Mouse (Mus musculus) CH12.LX (cell line): ENCODE data around the gene Fabp3. TPM values are rescaled to one million over a fixed set of nuclear protein-coding genes. Genes with fewer than 3 reads are reported as not detected.

Experiments used
- DNase-seq: peaks from one replicate; pipeline ENCODE4 v3.0.0-alpha.2; 2013; ENCODE audit errors: extremely low read depth
- H3K27ac ChIP-seq: 2 replicates; pipeline ENCODE4 v1.5.1; 2012; ENCODE audit warnings: low read depth, mild to moderate bottlenecking, control low read depth, moderate library complexity; ENCODE audit not compliant: insufficient read depth
- H3K27me3 ChIP-seq: replicated peaks from 2 replicates; pipeline ENCODE3; 2012; ENCODE audit warnings: inconsistent platforms
- H3K36me3 ChIP-seq, 2 experiments: replicated peaks in 1 of 2; 2 replicates each; pipeline versions ENCODE3 to v1.6.1; 2012; ENCODE audit warnings: inconsistent platforms in 1 of 2, low read length in 1 of 2, mild to moderate bottlenecking in 1 of 2, mixed read lengths in 1 of 2, moderate library complexity in 1 of 2; ENCODE audit not compliant: control insufficient read depth in 1 of 2, insufficient read depth in 1 of 2
- H3K4me1 ChIP-seq, 2 experiments: 2 replicates each; pipeline ENCODE4 v1.6.1; 2012; ENCODE audit warnings: inconsistent platforms in 1 of 2, moderate library complexity in 1 of 2; ENCODE audit not compliant: insufficient read depth in 2 of 2, control insufficient read depth in 1 of 2
- H3K4me2 ChIP-seq: 2 replicates; pipeline ENCODE4 v1.6.1; 2012; ENCODE audit warnings: low read depth, mild to moderate bottlenecking, control low read depth; ENCODE audit not compliant: poor library complexity, insufficient read depth, severe bottlenecking
- H3K4me3 ChIP-seq, 3 experiments: fragments of 150-350 bp in 1 of 3; sonication (generic) in 1 of 3; replicated peaks in 1 of 3; 2 replicates each; pipeline versions ENCODE3 to v1.5.1; 2011 to 2012; ENCODE audit warnings: low read depth in 2 of 3, low read length in 2 of 3, mild to moderate bottlenecking in 2 of 3, moderate library complexity in 2 of 3, control low read depth in 1 of 3, improper control_type of control experiment in 1 of 3, inconsistent platforms in 1 of 3, mixed read lengths in 1 of 3; ENCODE audit not compliant: poor library complexity in 1 of 3
- H3K79me2 ChIP-seq: replicated peaks from 2 replicates; pipeline ENCODE4 v1.6.1; 2012; ENCODE audit warnings: mild to moderate bottlenecking, moderate library complexity; ENCODE audit not compliant: control insufficient read depth, poor library complexity, insufficient read depth, severe bottlenecking; ENCODE audit errors: extremely low read depth
- H3K9ac ChIP-seq: 2 replicates; pipeline ENCODE4 v1.6.1; 2012; ENCODE audit warnings: low read depth, mild to moderate bottlenecking, control low read depth, moderate library complexity; ENCODE audit not compliant: insufficient read depth
- H3K9me3 ChIP-seq: replicated peaks from 2 replicates; pipeline ENCODE3; 2012; ENCODE audit warnings: low read length, inconsistent platforms, mixed read lengths
- BHLHE40 ChIP-seq: IDR thresholded peaks from 2 replicates; pipeline ENCODE4 v1.6.1; 2011; ENCODE audit warnings: mild to moderate bottlenecking, low read depth, low read length, improper control_type of control experiment
- CHD2 ChIP-seq: IDR thresholded peaks from 2 replicates; pipeline ENCODE4 v1.6.1; 2011; ENCODE audit warnings: low read length, improper control_type of control experiment
- CTCF ChIP-seq, 2 experiments: IDR thresholded peaks in 1 of 2; conservative IDR thresholded peaks in 1 of 2; 2 replicates each; pipeline ENCODE4 v1.5.1; 2011 to 2012; ENCODE audit warnings: low read depth in 2 of 2, low read length in 2 of 2, improper control_type of control experiment in 1 of 2, inconsistent platforms in 1 of 2, mild to moderate bottlenecking in 1 of 2, moderate library complexity in 1 of 2
- GABPA ChIP-seq: IDR thresholded peaks from 2 replicates; pipeline ENCODE4 v1.6.1; 2012; ENCODE audit warnings: low read depth, low read length, improper control_type of control experiment, inconsistent platforms; ENCODE audit not compliant: insufficient replicate concordance
- JUN ChIP-seq: IDR thresholded peaks from 2 replicates; pipeline ENCODE4 v1.6.1; 2011; ENCODE audit warnings: low read depth, mild to moderate bottlenecking, low read length, improper control_type of control experiment, moderate library complexity; ENCODE audit not compliant: insufficient read depth
- KAT2A ChIP-seq: IDR thresholded peaks from 2 replicates; pipeline ENCODE4 v1.6.1; 2012; ENCODE audit warnings: low read length, improper control_type of control experiment, inconsistent platforms; ENCODE audit not compliant: insufficient replicate concordance
- MEF2A ChIP-seq: IDR thresholded peaks from 2 replicates; pipeline ENCODE4 v1.6.1; 2014; ENCODE audit warnings: low read depth, mild to moderate bottlenecking, inconsistent platforms, low read length, improper control_type of control experiment, borderline replicate concordance
- MXI1 ChIP-seq: IDR thresholded peaks from 2 replicates; pipeline ENCODE4 v1.6.1; 2011; ENCODE audit warnings: mild to moderate bottlenecking, low read depth, low read length, improper control_type of control experiment
- NELFE ChIP-seq: IDR thresholded peaks from 2 replicates; pipeline ENCODE4 v1.6.1; 2011; ENCODE audit warnings: low read depth, low read length, improper control_type of control experiment
- NRF1 ChIP-seq: IDR thresholded peaks from 2 replicates; pipeline ENCODE4 v1.6.1; 2014; ENCODE audit warnings: low read depth, mild to moderate bottlenecking, inconsistent platforms, low read length, improper control_type of control experiment, moderate library complexity
- POLR2AphosphoS2 ChIP-seq: IDR thresholded peaks from 2 replicates; pipeline ENCODE4 v1.6.1; 2011; ENCODE audit warnings: low read depth, low read length, improper control_type of control experiment
- SIN3A ChIP-seq: IDR thresholded peaks from 2 replicates; pipeline ENCODE4 v1.6.1; 2012; ENCODE audit warnings: low read length, improper control_type of control experiment, inconsistent platforms
- TBP ChIP-seq: conservative IDR thresholded peaks from 2 replicates; pipeline ENCODE4 v1.6.1; 2011; ENCODE audit warnings: low read depth, low read length, improper control_type of control experiment
- TCF12 ChIP-seq: IDR thresholded peaks from 2 replicates; pipeline ENCODE4 v1.6.1; 2014; ENCODE audit warnings: low read depth, mild to moderate bottlenecking, inconsistent platforms, low read length, improper control_type of control experiment
- UBTF ChIP-seq: IDR thresholded peaks from 2 replicates; pipeline ENCODE4 v1.6.1; 2012; ENCODE audit warnings: low read depth, mild to moderate bottlenecking, inconsistent platforms, low read length, improper control_type of control experiment, moderate library complexity
- USF1 ChIP-seq: IDR thresholded peaks from 2 replicates; pipeline ENCODE4 v1.6.1; 2014; ENCODE audit warnings: low read depth, mild to moderate bottlenecking, inconsistent platforms, low read length, improper control_type of control experiment
- USF2 ChIP-seq: conservative IDR thresholded peaks from 2 replicates; pipeline ENCODE4 v1.6.1; 2011; ENCODE audit warnings: low read depth, low read length, improper control_type of control experiment
- ZMIZ1 ChIP-seq: IDR thresholded peaks from 2 replicates; pipeline ENCODE4 v1.6.1; 2012; ENCODE audit warnings: low read depth, mild to moderate bottlenecking, inconsistent platforms, low read length, improper control_type of control experiment
- ZNF384 ChIP-seq: IDR thresholded peaks from 2 replicates; pipeline ENCODE4 v1.6.1; 2012; ENCODE audit warnings: low read depth, low read length, improper control_type of control experiment, inconsistent platforms
- dilution Hi-C: fragments of 300-500 bp; cut with MboI; formaldehyde crosslinking; loops from 2 replicates; pipeline ENCODE4 v1.14.3; 2020; ENCODE audit warnings: low sequenced_read_pairs; ENCODE audit not compliant: extremely low pct_unique_long_range_greater_than_20kb, extremely low pct_ligation_motif_present
- in situ Hi-C: fragments of 300-500 bp; cut with MboI; formaldehyde crosslinking; loops from 3 replicates; pipeline ENCODE4 v1.14.3; 2019; ENCODE audit warnings: low sequenced_read_pairs, low pct_ligation_motif_present, low pct_unique_long_range_greater_than_20kb, mixed read lengths
- polyA plus RNA-seq: library from polyadenylated mRNA; unstranded; fragments of >175 nt; gene quantifications from 2 replicates; pipeline ENCODE4 v1.2.1, GENCODE M21; 2012; ENCODE audit warnings: low read depth; ENCODE audit not compliant: insufficient read length
- total RNA-seq, 2 experiments: library from RNA; depleted of rRNA; stranded (reverse); fragments of 300-350 nt in 1 of 2; fragments of >200 nt in 1 of 2; gene quantifications; 2 replicates each; pipeline ENCODE4 v1.2.3; 2012 to 2014

Fabp3 gene
- total and polyA plus RNA-seq, 3 experiments, result not detected

GRCm38 (mm10) chr4:130294513-130294912 is 13.9 kb upstream of the Fabp3 start:
- no peak for DNase-seq
- no peaks in the 10 kb centered on the region for H3K36me3 ChIP-seq
- H3K4me3 ChIP-seq, result no peak overlapping the region
- H3K9ac ChIP-seq, result no peak overlapping the region
- in situ Hi-C loops, result loop anchor here (5.0 kb wide), 1 partner anchor 97 kb away; no protein-coding TSS in a partner anchor
- H3K4me1 ChIP-seq, result peaks cover 0 to 4% of the 10 kb centered on the region in 2 experiments; a peak in 1 of 4 replicates
- no peaks in the 10 kb centered on the region for H3K79me2 ChIP-seq
- H3K27ac ChIP-seq, result no peak overlapping the region
- dilution Hi-C loops, result no loop called here
- TF ChIP-seq USF1 (no peak), ZNF384 (no peak), TCF12 (no peak), SIN3A (no peak), NRF1 (no peak), JUN (no peak), UBTF (no peak), MEF2A (no peak), CHD2 (no peak)
- TF ChIP-seq, all 38 proteins: peak for 0
- H3K9me3 ChIP-seq, result no peaks in the 10 kb centered on the region
- peaks cover 50% of the 10 kb centered on the region for H3K27me3 ChIP-seq
- H3K4me2 ChIP-seq, result no peak overlapping the region

- no peaks in the 10 kb centered on the region for H3K9me3 ChIP-seq
- no peak for DNase-seq
- H3K4me3 ChIP-seq, result no peak overlapping the region
- peaks cover 51% of the 10 kb centered on the region for H3K27me3 ChIP-seq
- H3K4me1 ChIP-seq, result peaks cover 0 to 4% of the 10 kb centered on the region in 2 experiments; a peak in 1 of 4 replicates
- in situ Hi-C loops (no loop called here), dilution Hi-C loops (no loop called here)
- H3K79me2 ChIP-seq, result no peaks in the 10 kb centered on the region
- peak in 1 of 2 experiments; percentile 20; a peak in 2 of 4 replicates for TF ChIP-seq CTCF (conservative IDR thresholded peaks at IDR 0.05 in 1 of 2, IDR thresholded peaks at IDR 0.05 in 1 of 2; ENCODE audit: low read depth in 2 of 2, low read length in 2 of 2)
- TF ChIP-seq ZMIZ1, result no peak
- H3K9ac ChIP-seq, result no peak overlapping the region
- H3K4me2 ChIP-seq, result no peak overlapping the region
- no peaks in the 10 kb centered on the region for H3K36me3 ChIP-seq
- H3K27ac ChIP-seq, result no peak overlapping the region
Measured at GRCm38 (mm10) chr4:130295047-130295745, 13.2 kb upstream of the Fabp3 start.

DNA sequence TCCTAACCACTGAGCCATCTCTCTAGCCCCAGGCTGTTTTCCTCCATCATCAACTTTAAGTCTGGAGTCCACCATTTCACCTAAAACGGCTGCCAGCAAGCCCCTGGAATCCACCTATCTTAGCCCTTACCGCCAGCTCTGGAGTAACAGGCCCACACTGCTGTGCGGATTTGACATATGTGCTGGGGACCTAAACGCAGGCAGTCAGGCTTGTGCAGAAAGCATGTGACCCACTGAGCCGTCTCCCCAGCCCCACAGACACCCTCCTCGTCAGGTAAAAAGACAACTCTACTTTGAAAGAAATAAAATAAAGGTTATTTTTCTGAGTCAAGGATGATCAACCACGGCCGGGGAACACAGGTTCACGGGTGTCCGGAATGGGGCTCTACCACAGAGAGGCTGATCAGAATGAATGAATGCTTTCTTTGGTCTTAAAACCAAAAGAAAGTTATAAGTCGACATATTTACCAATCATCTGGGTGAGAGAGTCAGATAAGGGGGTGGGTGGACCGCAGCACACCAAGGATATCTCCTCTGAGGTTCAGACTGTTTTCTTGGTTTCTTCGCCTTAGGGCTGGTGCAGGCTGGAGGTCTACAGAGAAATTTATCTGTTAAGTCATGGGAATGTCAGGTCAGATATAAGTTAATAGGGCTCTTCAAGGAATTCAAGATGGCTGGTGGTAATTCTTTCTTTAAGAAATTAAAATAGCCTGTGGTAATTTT is 12.0 kb upstream of the Fabp3 start:
- H3K4me2 ChIP-seq, result no peak overlapping the region
- H3K36me3 ChIP-seq, result no peaks in the 10 kb centered on the region
- H3K4me3 ChIP-seq, result no peak overlapping the region
- H3K9me3 ChIP-seq, result no peaks in the 10 kb centered on the region
- H3K27me3 ChIP-seq, result peaks cover 40% of the 10 kb centered on the region
- TF ChIP-seq UBTF, result no peak
- no peak for TF ChIP-seq MXI1
- no peak for TF ChIP-seq GABPA
- TF ChIP-seq USF2, result no peak
- no peak for TF ChIP-seq POLR2AphosphoS2
- no peak for TF ChIP-seq KAT2A
- TF ChIP-seq NELFE, result no peak
- no peak for TF ChIP-seq TBP
- no peak for TF ChIP-seq BHLHE40
- in situ Hi-C loops, result no loop called here
- no peak for DNase-seq
- no peak overlapping the region for H3K9ac ChIP-seq
- H3K4me1 ChIP-seq, result peaks cover 0 to 4% of the 10 kb centered on the region in 2 experiments; a peak in 1 of 4 replicates
- no peak overlapping the region for H3K27ac ChIP-seq
- dilution Hi-C loops, result no loop called here
- no peaks in the 10 kb centered on the region for H3K79me2 ChIP-seq
